Comparison of ENCODE assay signal across 7 mouse cellular contexts in the genomic region with DNA sequence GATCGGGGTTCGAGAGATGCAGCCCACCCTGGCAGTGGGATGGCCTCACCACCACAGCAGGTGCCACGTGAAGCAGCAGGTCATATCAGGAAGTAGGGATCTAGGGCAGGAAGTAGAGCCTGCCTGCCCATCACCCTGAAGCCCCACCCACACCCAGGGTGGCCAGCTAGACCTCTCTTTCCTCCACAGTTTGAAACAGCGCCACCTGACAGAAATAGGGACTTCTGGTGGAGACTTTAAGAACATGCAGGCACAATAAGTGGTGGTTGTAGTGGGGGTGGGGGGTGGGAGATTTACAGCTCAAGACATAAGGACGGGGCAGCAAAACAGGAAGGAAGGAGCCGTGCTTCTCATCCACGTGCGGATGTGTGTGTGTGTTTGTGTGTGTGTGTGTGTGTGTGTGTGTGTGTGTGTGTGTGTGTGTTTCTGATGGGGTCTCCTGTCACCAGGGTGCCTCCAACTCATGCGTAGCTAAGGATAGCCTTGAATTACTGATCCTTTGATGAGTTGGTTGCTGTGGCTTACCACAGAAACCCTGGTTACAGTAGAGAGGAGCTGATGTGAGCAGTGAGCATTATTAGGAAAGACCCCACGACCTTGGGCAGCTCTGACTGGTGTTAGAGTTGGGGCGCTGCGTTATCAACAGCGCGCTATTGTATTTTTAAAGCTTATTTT. TPM values are rescaled to one million over a fixed set of nuclear protein-coding genes. Genes with fewer than 3 reads are reported as not detected.
DNase-seq lines count a peak whose midpoint lies in the region; ATAC-seq and TF ChIP-seq lines count a peak whose summit lies in the region.

No protein-coding gene starts in this region.

- peak overlapping the region; percentile 11; the same call in 1 of the 2 replicates for H3K4me3 ChIP-seq in E14TG2a.4 (replicated peaks; ENCODE audit: low read length)
- no peak overlapping the region for H3K4me3 ChIP-seq in neural tube, embryonic 13.5 days
- H3K4me3 ChIP-seq in forebrain, embryonic 14.5 days (ENCODE audit: low read depth, low read length), result no peak overlapping the region

- H3K27me3 ChIP-seq in E14TG2a.4 (ENCODE audit: insufficient read depth, low read length), result no peaks in the 10 kb centered on the region; the same call in 1 of the 2 replicates
- H3K27me3 ChIP-seq in neural tube, embryonic 13.5 days, result no peaks in the 10 kb centered on the region
- no peaks in the 10 kb centered on the region for H3K27me3 ChIP-seq in forebrain, embryonic 14.5 days (replicated peaks; ENCODE audit: control insufficient read depth, insufficient read depth, low read length)

- TF ChIP-seq CTCF in E14TG2a.4 (conservative IDR thresholded peaks at IDR 0.05; ENCODE audit: low read length), result no peak

- peak; percentile 83 for DNase-seq in CD4-positive helper T cell, adult 2 months (ENCODE audit: low read depth, low spot score)
- no peak for DNase-seq in forebrain, embryonic 14.5 days (ENCODE audit: low spot score)
- DNase-seq in right cerebral cortex, adult 2 months (ENCODE audit: low spot score in 2 of 2), result no peak
- no peak for DNase-seq in heart, postnatal 4 days

- H3K36me3 ChIP-seq in E14TG2a.4 (ENCODE audit: insufficient read depth, low read length), result no peaks in the 10 kb centered on the region
- H3K36me3 ChIP-seq in neural tube, embryonic 13.5 days, result no peaks in the 10 kb centered on the region
- no peaks in the 10 kb centered on the region for H3K36me3 ChIP-seq in forebrain, embryonic 14.5 days (ENCODE audit: control insufficient read depth, insufficient read depth, low read length)

- WGBS in neural tube, embryonic 13.5 days, result 57% methylated on average over 14 of the region's 14 CpGs
- WGBS in forebrain, embryonic 14.5 days, result 73% methylated on average over 14 of the region's 14 CpGs

- H3K9me3 ChIP-seq in E14TG2a.4 (ENCODE audit: low read length), result no peaks in the 10 kb centered on the region
- H3K9me3 ChIP-seq in neural tube, embryonic 13.5 days, result no peaks in the 10 kb centered on the region
- H3K9me3 ChIP-seq in forebrain, embryonic 14.5 days (replicated peaks; ENCODE audit: control insufficient read depth, low read length), result no peaks in the 10 kb centered on the region

- peaks cover 66% of the 10 kb centered on the region for H3K4me1 ChIP-seq in E14TG2a.4 (replicated peaks; ENCODE audit: low read depth, low read length)
- H3K4me1 ChIP-seq in neural tube, embryonic 13.5 days (replicated peaks), result peaks cover 13% of the 10 kb centered on the region
- no peaks in the 10 kb centered on the region for H3K4me1 ChIP-seq in forebrain, embryonic 14.5 days (ENCODE audit: control insufficient read depth, insufficient read depth, low read length)

- ATAC-seq in inflammation-experienced regulatory T-cells, adult 6 months, result peak; percentile 89
- ATAC-seq in neural tube, embryonic 13.5 days (ENCODE audit: low read depth), result no peak
- ATAC-seq in forebrain, embryonic 14.5 days, result no peak

- peak overlapping the region; percentile 14; the same call in 1 of the 2 replicates for H3K4me2 ChIP-seq in neural tube, embryonic 13.5 days
- H3K4me2 ChIP-seq in forebrain, embryonic 14.5 days (ENCODE audit: low read length), result no peak overlapping the region

- no peak overlapping the region; the same call in 1 of the 2 replicates for H3K27ac ChIP-seq in neural tube, embryonic 13.5 days (replicated peaks)
- H3K27ac ChIP-seq in forebrain, embryonic 14.5 days (ENCODE audit: low read depth, low read length), result no peak overlapping the region

- 0 out of 2 replicates have a peak overlapping the region, but pooled peaks have one; percentile 31 for H3K9ac ChIP-seq in neural tube, embryonic 13.5 days
- H3K9ac ChIP-seq in forebrain, embryonic 14.5 days (ENCODE audit: low read length), result no peak overlapping the region

RNA-seq across cellular contexts. Expression of a gene that starts 16.7 kb away (rescaled TPM):
- polyA plus RNA-seq in inflammation-experienced regulatory T-cells, adult 6 months (2017; shearing (Covaris generic)), result 10 to 100 TPM in 1 of 3 experiments, 1 to 10 TPM in 2; 5.1 to 23.3 (median 6.8) TPM
- polyA plus RNA-seq in neural tube, embryonic 13.5 days (2015; fragmentation: Nextera tagmentation; extraction: Ambion mirVana), result 2.8 and 3.3 TPM in 2 replicates
- polyA plus RNA-seq in forebrain, embryonic 14.5 days (2014; fragmentation: Nextera tagmentation; extraction: Ambion mirVana), result 4.8 and 7.6 TPM in 2 replicates
- total RNA-seq in heart, postnatal 4 days (2021), result 10 to 100 TPM; 46.8 to 52.4 TPM

RNA-seq across cellular contexts. Expression of a gene that starts 39.2 kb away (rescaled TPM):
- polyA plus RNA-seq in inflammation-experienced regulatory T-cells, adult 6 months (2017; shearing (Covaris generic)), result 10 to 100 TPM in 1 of 3 experiments, 1 to 10 TPM in 2; 9.0 to 11.1 (median 9.3) TPM
- 17.8 and 19.8 TPM in 2 replicates for polyA plus RNA-seq in neural tube, embryonic 13.5 days (2015; fragmentation: Nextera tagmentation; extraction: Ambion mirVana)
- 9.1 and 10.0 TPM in 2 replicates for polyA plus RNA-seq in forebrain, embryonic 14.5 days (2014; fragmentation: Nextera tagmentation; extraction: Ambion mirVana)
- 1 to 10 TPM; 3.9 to 5.5 TPM for total RNA-seq in heart, postnatal 4 days (2021)

RNA-seq across cellular contexts. Expression of a gene that starts 45.0 kb away (rescaled TPM):
- polyA plus RNA-seq in inflammation-experienced regulatory T-cells, adult 6 months (2017; shearing (Covaris generic)), result 1 to 10 TPM; 3.9 to 8.2 (median 7.1) TPM
- 1.4 and 1.5 TPM in 2 replicates for polyA plus RNA-seq in neural tube, embryonic 13.5 days (2015; fragmentation: Nextera tagmentation; extraction: Ambion mirVana)
- polyA plus RNA-seq in forebrain, embryonic 14.5 days (2014; fragmentation: Nextera tagmentation; extraction: Ambion mirVana), result 0.61 and 0.79 TPM in 2 replicates
- 1 to 10 TPM; 7.5 to 8.2 TPM for total RNA-seq in heart, postnatal 4 days (2021)
